ENCODE assay signal across 16 mouse cellular contexts in the genomic region with DNA sequence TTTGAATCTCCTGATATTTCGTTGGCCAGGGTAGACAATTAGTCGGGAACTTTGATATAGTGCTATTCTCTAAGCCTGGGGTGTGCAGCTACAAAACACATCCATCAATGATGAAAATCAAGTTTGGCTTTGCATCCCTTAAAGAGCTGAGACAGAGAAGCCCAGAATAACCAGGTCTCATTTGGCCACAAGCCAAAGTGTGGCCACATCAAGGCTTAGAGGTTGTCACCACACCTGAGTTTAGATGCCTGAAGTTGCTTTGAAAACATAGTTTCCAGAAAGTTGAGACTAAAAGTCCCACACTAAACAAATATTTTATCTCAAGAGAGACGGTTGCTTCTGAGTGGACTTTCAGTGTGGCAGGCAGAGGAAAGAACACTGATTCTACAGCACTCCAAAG. TPM values are rescaled to one million over a fixed set of nuclear protein-coding genes. Genes with fewer than 3 reads are reported as not detected.
"Had no signal": no experiment of that assay in that cellular context is flagged by ENCODE, and none has a peak within 500 bp of the region (broad histone marks: within the 10 kb centered on the region; RNA-seq: fewer than 3 reads in every experiment).

No protein-coding gene starts in this region.

- H3K27me3 ChIP-seq: hindbrain, embryonic 15.5 days; limb, embryonic 15.5 days; midbrain, embryonic 13.5 days had no signal

- DNase-seq: kidney, adult 18-20 months; kidney, postnatal 14 days; right cerebral cortex, postnatal 14 days; thymus, adult 2 months; thymus, postnatal 25 days had no signal

- H3K4me2 ChIP-seq: hindbrain, embryonic 15.5 days; limb, embryonic 15.5 days; midbrain, embryonic 13.5 days had no signal

- H3K4me1 ChIP-seq: hindbrain, embryonic 15.5 days; limb, embryonic 15.5 days; midbrain, embryonic 13.5 days had no signal

- H3K4me3 ChIP-seq: hindbrain, embryonic 15.5 days; left cerebral cortex, adult 2 months; limb, embryonic 15.5 days; midbrain, embryonic 13.5 days had no signal

- ATAC-seq: midbrain, embryonic 13.5 days had no signal

- H3K36me3 ChIP-seq: hindbrain, embryonic 15.5 days; limb, embryonic 15.5 days; midbrain, embryonic 13.5 days had no signal

- H3K27ac ChIP-seq: hindbrain, embryonic 15.5 days; left cerebral cortex, adult 2 months; limb, embryonic 15.5 days; midbrain, embryonic 13.5 days had no signal

- H3K9me3 ChIP-seq: hindbrain, embryonic 15.5 days; limb, embryonic 15.5 days; midbrain, embryonic 13.5 days had no signal

- H3K9ac ChIP-seq: hindbrain, embryonic 15.5 days; limb, embryonic 15.5 days; midbrain, embryonic 13.5 days had no signal

RNA-seq across cellular contexts. Expression of gene Foxq1, which starts 8.7 kb away (rescaled TPM):
- total RNA-seq: megakaryocyte progenitor cell, adult 5-6 weeks had no signal

RNA-seq across cellular contexts. Expression of gene A530084C06Rik, which starts 11.9 kb away (rescaled TPM):
- total RNA-seq: megakaryocyte progenitor cell, adult 5-6 weeks had no signal
- polyA plus RNA-seq: hindbrain, embryonic 15.5 days; kidney, embryonic 14.5 days; limb, embryonic 11.5 days; limb, embryonic 15.5 days; lung, postnatal 0 days; midbrain, embryonic 13.5 days; midbrain, postnatal 0 days; neural tube, embryonic 14.5 days; spleen, adult 2 months had no signal
